ENCODE assay signal across 21 mouse cellular contexts in the genomic region with DNA sequence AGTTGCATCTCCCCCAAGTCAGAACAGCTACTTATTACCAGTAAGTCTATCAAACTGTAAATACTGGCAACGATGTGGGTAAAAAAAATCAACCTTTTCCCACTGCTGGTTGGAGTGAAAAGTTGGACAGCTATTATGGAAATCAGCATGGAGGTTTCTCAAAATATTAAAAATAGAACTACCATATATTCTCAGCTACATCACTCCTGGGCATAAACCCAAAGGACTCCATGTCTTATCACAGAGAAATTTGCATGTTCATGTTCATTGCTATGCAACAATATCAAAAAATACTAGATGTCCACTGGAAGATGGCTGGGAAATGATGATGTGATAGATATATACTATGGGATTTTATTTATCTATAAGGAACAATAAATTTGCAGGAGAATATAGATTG.
"Had no signal": no experiment of that assay in that cellular context is flagged by ENCODE, and none has a peak within 500 bp of the region (broad histone marks: within the 10 kb centered on the region; RNA-seq: fewer than 3 reads in every experiment).

No protein-coding gene starts in this region.

- DNase-seq: cerebellum, adult 8-10 months; cerebellum, adult 9-10 months; cerebellum, adult 9-11 months; cerebellum, postnatal 10 days; cerebellum, postnatal 14 days; cerebellum, postnatal 25 days; cerebellum, postnatal 36 days; embryo, embryonic 11 days; forebrain, postnatal 0 days; gastrocnemius, adult 2 months; gastrocnemius, postnatal 10 days; gastrocnemius, postnatal 14 days; gastrocnemius, postnatal 25 days; gastrocnemius, postnatal 36 days; heart, adult 11 months; heart, adult 18-20 months; heart, adult 2 months had no signal

- ATAC-seq: forebrain, embryonic 13.5 days; forebrain, embryonic 14.5 days; forebrain, embryonic 15.5 days; forebrain, embryonic 16.5 days; forebrain, postnatal 0 days had no signal
